Mouse (Mus musculus) gastrocnemius, postnatal 25 days (tissue): ENCODE measurements at regions not wholly inside any gene's neighbourhood (a gene's known extent, or its start where the extent isn't known, plus 50 kb on each side); places are given as distances from the start of the nearest gene placed in this dataset.

Experiments used
- DNase-seq: peaks from one replicate; pipeline ENCODE4 v3.0.0; 2022

DNA sequence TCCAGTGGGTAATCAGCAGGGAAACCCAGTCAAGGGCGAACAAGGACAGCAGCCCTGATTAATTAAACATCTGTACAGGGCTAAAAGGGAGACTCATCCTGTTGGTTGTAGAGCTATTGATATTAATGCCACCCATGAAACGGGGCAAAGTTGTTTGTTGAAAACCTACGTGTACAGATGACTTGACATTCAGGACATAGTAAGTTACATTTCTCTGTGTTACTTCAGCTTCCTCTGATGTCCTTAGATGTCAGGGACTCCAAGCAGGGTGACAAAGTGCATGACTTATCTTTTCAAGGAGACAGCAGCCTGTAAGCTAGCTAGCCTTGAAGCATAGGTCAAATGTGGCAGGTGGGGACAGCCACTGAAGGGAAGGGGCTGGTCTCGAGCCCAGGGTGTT is 390.5 kb downstream of the Ccdc171 start:
- no peak for DNase-seq

DNA sequence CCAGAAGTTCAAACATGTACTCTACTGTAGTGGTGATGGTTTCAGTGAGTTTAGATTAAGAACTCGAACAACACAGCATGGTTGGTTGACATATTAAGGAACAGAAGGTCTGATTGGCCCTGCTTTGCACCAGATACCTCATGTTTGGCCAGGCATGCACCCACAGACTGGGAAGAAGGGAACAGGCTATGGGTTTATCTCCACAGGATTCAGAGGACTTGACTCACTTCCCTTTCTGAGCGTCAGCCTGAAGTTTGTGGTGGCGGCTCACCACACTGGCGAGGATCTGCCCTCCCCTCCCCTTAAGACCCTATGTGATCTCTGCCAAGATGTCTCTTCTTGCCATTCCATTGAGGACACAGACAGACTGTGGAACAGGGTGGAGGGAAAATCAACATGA is 391.7 kb downstream of the Ccdc171 start:
- no peak for DNase-seq

DNA sequence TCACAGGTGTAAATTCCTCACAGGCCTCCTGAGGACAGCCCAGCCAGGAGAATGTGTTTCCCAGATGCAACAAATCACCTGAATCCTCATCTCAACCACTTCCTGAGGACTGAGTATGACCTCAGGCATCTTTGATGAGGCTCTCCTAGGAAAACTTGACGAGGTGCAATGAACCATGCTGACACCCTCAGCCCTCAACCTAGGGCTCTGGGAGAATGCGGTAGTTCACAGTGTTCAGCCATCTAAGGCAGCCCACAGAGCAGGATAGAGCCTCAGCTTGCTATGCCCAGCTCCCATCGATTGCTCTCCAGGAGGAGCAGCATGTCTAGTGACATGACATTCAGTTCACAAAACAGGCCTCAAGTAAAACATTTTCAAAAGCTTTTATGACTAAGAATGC is 392.7 kb downstream of the Ccdc171 start:
- no peak for DNase-seq

DNA sequence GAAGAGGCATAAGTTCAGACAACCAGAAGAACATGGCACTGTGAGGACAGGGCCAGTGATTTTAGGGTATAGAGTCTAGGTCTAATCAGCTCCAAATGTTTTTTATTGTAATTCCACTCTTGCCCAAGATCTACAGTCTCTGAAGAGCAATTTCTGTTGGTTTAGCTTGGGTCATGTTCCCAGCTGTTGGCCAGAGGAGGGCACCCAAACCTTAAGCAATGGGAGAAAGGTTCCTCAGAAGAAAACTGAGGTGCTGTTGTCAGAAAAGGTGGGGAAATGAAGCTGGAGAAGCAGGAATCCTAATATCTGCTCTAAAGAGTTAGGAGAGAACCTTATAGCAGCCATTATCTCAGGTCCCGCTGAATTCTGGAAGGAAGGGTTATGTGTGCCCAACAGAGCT is 393.7 kb downstream of the Ccdc171 start:
- DNase-seq, result no peak

DNA sequence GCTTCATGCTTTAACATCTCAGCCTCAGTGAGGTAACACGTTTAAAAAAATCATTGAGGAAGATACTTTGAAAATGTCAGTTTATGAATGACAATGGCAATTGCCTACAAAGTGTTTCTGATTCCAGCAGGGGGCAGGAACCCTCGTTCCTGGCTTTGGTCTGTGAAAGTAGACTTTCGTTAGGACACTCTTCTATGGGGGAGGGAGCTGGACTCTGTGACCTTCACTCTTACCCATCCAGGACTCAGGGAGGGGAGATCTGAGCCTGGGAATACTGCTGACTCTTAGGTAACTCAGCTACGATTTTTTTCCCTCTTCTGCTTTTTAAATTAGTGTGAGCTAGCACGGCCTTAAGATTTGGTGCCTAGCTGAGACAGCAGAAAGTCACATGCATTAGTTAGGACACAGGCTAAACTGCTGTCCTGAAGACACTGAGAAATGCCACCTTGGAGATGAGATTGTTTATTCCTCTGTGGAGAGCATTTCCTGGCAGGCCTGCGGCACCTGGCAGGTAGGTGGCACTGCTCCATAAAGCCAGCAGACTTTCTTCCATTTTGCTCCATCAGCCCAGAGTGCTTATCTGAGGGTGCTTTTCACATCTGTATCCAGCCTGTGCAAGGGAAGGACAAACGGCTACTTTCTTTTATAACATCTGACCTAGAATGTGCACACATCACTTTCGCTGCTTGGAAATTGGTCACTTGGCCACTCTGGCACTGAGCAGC is 399.9 kb downstream of the Ccdc171 start:
- no peak for DNase-seq

DNA sequence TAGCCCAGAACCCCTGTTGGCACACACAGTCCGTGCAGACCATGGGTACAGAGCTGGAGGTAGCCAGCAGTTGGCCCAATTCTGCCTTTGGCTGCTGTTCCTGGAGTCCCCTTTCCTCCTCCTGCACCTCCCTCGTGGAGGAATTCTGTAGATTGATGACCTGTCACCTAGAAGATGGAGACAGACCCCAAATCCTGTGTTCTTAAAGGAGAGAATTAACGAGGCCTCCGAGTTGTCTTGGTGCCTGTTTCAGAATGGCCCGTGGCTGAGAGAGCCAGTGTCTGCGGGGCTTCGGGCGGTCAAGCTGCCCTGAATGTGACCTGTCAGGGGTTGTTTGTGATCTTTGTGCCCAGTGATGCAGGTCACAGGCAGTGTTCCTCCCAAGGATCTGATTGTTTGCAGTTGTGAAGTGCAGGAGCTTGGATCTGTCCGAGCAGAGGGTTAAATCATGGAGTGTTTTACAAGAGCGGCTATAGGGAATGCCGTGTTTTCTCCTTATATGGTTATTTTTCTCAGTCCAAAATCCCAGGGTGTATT is 400.9 kb downstream of the Ccdc171 start:
- DNase-seq, result no peak

DNA sequence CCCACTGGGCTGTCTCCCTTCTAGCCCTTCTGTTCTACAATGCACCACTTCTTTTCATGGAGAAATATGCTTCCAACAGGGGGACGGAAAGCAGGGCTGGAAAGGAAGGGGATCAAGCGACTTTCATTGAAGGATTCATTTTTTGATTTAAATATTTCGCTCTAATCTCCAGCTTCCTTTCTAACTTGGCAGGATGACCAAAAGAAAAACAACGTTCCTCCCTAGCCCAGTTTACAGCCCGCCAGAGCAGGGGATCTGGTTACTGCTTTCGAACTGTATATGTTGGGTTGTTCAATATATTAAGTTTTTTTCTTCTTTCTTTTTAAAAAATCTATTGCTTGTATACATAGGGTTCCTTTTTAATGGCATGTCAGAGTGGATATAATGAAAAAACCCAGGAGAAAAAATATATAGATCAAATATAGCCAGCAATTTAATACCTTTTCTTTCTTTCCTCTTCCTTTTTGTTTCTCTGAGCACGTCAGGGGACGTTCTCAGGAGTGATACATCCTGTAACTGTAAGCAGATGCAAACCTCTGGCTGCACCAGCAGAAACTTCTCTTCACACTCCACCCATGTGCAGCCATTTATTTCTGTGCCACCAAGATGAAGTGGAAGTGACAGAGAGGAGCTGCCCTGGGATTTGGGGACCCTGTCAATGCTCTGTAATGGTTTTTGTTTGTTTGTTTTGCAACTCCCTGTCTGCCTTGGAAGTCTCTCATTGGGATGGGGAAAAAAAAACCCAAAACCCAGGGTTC is 406.7 kb downstream of the Ccdc171 start:
- no peak for DNase-seq

DNA sequence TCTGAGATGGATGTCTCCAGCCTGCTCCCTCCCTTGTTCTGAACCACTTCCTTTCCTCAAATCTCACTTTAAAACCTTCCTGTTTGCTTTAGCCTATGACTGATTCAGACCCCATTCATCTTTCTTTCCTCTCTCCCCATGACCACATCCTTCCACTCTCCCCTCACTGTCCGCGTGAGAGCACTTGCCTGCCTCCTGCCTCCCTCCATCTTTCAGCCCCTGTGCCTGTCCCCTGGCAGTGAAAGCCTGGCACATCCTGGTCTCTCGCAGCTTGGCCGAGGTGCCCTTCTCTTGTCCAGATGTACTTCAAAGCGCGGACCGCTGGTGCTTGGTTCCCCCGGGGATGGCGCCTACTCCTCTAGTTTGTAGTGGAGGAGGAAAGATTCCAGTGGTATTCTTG is 416.3 kb downstream of the Ccdc171 start:
- no peak for DNase-seq

DNA sequence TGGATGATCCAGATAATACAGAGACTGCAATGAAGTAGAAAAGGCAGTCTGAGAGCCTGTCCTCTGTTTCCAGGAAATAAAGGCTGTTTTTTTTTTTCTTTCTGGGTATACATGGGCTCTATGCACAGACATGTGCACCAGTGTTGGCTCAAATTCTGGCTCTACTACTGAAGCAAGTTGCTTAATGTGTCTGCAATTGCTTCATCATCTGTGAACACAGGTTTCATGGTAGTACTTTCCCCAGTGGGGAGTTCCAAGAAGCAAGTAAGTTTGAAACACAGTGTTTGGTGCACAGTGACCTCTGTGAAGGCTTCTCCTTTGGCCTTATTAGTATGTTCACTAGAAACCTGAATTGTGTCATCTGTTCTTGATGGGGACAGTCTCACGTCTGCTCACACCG is 424.3 kb downstream of the Ccdc171 start:
- no peak for DNase-seq

DNA sequence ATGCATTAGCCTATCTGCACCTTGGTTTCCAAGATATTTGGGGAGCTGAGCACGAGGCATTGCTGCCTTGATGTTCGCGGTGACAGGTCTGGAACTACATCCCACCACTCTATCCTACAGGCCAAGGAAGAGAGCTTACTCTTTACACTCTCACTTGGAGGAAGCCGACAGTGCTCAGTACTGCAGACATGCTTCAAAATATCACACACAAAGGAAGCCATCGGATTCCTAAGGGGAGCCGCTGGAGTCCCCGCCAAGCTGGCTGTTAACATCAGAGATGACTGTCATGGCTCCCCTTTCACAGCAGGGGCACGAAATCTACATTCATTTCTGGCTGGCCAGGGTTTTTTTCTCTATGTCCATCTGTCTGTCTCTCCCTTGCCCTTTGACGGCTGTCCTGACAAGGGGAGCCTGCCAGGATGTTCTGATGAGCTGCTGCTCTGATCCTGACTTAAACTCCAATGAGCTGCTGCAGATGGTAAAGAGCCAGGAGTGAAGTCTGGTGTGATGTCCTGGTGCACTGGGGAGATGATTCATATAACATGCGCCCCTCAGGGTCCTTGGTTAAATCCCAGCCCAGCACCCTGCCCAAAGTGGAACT is 425.6 kb downstream of the Ccdc171 start:
- no peak for DNase-seq

DNA sequence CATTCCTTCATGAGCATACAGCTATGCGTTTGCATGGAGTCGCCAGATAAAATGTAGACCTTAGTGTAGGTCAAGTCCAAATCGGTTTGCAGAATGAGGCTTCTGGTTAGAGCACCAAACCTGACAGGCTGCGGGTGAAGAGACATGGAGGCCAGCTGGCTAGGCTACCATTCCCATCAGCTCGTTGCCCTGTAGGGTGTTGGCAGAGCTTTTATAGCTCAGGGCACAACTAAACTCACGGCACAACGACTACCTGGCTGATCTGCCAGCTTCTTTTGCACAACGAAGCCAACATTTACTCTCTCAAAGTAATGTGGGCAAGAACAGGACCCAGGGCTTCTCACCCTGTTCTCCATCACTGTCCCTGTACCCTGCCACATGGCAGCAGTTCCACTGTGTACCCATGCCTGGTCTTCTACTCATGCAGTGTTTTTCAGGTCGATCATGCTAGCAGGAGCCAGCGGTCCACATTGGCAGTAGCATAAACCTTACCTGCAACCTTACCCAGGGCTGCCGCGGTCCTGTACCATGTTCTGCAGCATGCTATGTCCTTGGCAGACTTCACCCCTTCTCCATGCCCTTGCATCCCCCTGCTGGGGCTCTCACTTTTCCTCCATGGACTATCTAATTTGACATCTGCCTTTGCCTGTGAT is 431.0 kb downstream of the Ccdc171 start:
- no peak for DNase-seq

DNA sequence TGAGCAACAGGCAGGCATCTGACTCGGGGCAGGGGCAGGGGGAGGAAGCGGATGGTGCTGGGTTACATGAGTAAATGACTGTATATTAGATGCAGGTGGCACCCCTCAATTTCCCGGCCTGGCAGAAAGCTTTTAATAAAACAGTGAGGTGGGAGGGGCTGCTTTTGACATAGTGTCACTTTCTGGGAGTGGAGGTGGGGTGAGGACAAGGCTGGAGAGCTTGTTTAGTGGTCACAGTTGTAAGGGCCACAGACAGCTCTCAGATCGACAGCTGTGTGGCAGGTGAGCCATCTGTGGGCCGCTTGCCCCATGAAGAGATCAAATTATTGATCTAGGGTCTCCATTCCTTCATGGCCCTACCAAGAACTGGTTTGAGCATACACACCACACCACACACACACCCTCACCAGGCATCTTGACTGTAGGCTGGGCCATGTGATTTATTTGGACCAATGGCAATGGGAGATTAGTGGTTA is 431.9 kb downstream of the Ccdc171 start:
- no peak for DNase-seq

DNA sequence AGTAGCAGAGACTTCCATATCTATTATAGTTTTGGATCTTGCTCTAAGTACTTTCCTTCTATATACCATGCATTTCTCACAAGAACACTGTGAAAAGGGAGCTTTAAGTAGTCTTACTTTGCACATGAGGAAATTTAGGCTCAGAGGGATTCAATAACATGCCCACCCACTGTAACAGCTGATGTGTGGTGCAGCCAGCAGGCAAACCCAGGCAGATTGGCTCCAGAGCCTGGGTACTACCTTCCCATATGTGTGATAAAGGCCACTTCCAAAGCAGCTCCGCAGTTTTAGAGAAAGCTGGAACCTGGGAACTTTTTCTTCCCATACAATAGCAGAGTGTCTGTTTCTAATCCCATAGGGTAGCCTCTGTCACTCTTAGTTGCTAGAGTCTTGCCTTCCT is 441.6 kb downstream of the Ccdc171 start:
- DNase-seq, result no peak

DNA sequence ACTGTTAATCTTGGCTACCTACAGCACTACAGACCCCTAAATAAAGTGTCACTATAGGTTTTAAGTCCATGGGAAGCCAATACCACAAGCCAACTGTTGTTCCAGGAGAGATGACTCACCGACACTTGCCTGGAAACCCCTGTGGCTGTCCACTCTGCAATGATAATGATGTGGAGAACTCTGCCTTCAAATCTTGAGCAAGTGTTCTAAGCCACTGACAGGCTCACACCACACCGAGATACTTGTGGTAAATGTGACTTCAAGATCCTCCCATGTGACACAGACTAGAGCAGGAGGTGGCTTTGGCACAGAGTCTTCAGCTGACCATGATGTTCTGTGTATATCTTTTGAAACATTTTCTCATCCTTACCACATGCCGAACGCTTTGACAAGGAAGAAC is 447.8 kb downstream of the Ccdc171 start:
- no peak for DNase-seq

DNA sequence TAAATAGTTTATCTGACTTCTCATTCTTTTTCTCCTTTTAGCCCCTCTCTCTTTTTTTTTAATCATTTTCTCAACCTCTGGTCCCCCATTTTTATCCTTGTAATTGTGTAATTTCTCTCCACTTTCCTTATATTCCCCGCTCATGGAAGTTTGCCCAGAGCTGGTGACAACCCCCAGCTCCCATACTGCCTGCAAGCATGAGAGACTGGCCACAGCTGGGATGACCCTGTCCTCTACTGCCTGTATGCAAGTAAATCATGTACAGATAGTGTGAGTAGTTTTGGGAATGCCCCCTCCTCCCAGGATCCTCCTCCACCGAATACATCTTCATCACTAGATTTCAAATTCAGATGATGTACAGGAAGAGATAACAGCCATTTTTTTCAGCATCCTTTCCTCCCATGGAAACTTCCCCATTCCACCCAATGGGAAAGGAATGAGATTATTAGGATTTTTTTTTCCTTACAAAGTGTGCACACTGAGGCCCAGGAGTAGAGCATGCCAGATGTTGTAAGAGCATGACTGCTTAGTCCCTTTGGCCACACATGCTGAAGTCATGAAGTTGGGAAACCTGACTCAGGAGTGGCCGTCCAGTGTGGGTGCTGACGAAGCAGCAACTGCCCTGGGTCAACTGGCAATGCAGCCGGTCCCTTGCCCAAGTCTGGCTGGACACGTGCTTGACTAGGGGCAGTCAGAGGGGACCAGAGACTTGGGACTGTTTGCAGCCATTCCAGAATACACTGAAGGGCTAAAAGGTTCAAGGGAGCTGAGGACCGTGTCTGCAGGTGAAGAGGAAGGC is 449.1 kb downstream of the Ccdc171 start:
- DNase-seq, result peak; percentile 50

DNA sequence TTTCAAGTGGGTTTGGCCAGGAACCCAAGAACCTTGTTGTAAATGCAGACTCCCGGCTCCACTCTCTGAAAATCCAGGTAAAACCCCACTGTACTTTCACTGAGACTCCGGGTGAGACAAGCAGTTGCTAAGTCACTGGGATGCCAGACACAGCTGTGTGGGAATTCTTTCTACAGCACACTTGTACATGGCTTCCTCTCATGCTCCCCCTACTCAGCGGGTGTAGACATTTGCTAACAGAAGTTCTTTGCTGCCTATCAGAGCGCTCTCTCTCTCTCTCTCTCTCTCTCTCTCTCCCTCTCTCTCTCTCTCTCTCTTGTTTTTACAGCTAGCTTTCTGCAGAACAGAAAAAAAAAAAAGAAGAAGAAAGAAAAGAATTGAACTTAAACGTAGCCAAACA is 450.2 kb downstream of the Ccdc171 start:
- DNase-seq, result no peak

DNA sequence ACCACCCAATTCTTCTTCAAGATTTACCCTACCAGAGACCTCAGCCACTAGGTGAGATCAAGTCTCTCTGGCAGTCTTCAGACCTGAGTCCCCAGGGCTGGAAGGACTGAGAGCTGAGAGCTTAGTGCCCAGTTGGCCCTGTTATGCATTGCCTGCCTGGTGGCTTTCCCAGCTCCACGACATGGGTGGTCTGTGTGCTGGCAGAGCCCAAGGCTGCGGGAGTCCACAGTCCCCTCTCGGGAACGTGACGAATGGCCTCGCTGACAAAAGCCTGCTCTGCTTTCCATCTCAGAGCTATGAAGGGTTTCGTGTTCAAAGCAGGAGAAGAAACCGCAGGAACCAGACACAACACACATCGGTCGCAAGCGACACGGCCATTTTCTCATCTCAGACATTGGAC is 450.7 kb downstream of the Ccdc171 start:
- no peak for DNase-seq

DNA sequence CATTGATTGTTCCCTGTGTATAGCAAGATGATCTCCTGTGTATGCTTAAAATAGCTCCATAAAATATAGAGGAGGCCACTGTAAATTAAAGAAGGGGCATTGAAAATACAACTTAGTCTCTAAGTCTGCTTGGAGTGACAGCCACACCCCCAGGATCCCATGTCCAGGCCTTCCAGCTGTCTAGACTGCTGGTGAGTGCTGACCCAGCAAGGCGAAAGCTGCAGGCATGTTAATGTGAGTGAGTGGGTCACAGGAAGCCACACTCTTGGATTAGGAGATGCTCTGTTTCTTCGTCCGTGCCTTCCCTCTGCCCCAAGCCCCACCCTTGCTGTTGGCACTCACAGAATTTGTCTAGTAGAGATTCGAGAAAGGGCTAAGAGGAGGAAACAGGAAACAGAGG is 453.7 kb downstream of the Ccdc171 start:
- no peak for DNase-seq

DNA sequence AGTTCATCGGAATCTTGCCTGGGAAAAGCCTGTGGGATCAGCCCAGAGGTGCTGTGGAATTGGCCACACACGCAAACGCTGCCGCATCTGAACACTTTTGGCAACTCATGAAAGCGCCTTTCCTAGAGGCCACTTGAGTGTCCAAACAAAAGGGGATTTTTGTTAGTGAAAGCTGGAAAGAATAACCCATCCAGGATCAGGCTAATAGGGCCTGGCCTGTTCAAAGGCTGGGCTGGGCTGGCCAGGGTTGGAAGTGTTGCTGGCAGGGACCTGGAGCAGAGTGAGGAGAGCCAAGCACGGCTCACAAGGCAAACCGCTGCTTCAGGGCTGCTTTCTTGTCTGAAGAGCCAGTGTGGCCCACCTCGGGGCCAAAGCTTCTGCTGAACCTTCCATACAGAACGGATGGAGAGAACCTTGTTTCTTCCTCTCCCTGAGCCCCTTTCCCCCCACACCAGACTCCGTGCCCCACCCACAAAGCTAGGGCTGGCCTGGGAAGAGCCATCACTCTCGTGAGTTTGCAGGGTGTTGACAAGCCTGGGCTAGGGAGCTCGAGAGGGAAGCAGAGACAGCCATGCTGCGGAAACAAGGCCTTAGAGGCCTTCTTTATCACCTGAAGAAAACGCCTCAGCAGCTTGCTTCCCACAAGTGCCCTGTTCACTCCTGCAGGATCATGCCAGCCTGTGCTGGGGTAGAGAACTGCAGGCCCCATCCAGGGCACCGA is 459.5 kb downstream of the Ccdc171 start:
- peak; percentile 59 for DNase-seq

DNA sequence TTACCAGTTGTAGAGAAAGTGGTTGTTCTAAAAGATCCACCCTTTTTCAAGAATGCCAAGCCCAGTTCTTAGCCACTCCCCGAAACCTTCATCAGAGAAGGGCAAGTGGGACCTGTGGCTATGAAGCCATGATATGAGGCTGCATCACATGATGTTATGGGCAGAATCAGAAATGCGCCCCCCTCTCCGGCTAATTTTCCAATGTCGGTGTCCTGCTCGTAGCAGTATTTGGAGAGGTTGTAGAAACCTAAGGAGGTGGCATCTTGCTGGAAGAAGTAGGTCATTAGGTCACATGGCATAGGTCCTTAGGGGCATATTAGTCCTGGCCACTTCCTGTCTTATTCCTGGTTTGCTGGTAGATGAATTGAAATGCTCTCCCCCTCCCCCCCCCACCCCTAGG is 460.1 kb downstream of the Ccdc171 start:
- no peak for DNase-seq
